Mouse (Mus musculus): Measurements from ENCODE around the gene Mn1.

The Mn1 gene

DNA sequence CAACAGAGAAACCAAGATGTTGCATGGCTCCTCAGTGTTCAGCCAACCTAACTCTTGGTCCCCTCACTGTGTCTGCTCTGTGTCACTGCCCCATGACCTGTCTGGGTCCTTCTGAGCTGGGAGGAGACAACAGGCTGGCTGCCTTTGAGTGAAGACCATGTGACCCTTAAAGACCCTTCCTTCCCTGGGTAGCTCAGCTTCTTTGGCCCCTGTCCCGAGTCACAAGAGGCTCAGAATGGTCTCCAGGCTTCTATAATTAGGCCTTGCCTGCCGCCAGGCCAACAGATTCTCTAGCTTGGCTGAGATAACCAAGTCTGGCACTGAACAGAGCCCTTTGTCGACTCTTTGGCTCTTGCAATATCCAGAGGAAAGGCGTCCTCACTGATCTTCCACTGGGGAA, 73.4 kb downstream of the Mn1 start:
- no peak for DNase-seq

DNA sequence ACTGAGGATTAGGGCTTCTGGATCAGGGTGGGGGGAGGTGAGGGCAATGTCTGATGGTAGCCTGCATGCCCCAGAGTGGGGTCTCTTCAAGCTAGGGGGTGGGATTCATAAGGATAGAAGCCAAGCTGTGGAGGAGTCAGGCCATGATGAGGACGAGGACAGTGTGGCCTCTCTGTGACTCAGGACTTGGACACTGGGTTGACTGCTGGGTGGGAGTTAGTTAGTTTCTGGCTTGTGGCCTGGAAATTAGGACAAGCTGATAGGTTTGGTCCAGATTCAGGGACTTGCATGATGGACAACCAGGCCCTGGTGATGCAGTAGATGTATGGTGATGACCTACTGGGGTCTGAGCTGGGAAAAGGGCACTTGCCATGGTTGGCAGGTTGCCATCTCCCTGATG, 74.3 kb downstream of the Mn1 start:
- DNase-seq: no peak

DNA sequence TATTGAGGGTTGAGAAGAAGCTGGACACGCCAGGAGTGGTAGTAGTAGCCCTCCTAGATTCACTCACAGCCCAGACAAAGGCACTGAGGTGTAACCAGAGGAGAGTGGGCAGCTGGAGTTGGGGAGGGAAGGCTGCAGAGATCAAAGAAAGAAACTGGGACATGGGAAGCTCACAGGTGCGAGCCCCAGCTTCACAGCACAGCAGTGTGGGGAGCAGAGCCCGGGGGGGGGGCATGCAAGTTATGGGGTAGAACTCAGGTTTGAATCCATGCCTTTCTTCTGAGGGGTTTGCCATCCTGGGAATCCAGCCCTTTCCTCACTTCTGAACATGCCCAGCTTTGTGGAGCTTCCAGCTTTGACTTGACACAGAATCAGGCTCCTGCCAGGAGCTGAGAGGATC, 82.9 kb downstream of the Mn1 start:
- DNase-seq: no peak

- DNase-seq: no peak
These were observed 84.7 kb downstream of the Mn1 start for GRCm38 (mm10) chr5:111501691-111502441.

GRCm38 (mm10) chr5:111505241-111505640, 88.1 kb downstream of the Mn1 start:
- DNase-seq: no peak

GRCm38 (mm10) chr5:111505824-111506223, 88.7 kb downstream of the Mn1 start:
- no peak for DNase-seq

- DNase-seq: no peak
These were observed 89.2 kb downstream of the Mn1 start for GRCm38 (mm10) chr5:111506410-111506809.

Data from cerebellum, adult 18-20 months (tissue).